Mouse (Mus musculus): Measurements from ENCODE around the gene Rab38. TPM values are rescaled to one million over a fixed set of nuclear protein-coding genes. Genes with fewer than 3 reads are reported as not detected.

Rab38 gene
- total RNA-seq (2022) = 1 to 10 TPM; 1.3 to 2.3 (median 2.1) TPM

DNA sequence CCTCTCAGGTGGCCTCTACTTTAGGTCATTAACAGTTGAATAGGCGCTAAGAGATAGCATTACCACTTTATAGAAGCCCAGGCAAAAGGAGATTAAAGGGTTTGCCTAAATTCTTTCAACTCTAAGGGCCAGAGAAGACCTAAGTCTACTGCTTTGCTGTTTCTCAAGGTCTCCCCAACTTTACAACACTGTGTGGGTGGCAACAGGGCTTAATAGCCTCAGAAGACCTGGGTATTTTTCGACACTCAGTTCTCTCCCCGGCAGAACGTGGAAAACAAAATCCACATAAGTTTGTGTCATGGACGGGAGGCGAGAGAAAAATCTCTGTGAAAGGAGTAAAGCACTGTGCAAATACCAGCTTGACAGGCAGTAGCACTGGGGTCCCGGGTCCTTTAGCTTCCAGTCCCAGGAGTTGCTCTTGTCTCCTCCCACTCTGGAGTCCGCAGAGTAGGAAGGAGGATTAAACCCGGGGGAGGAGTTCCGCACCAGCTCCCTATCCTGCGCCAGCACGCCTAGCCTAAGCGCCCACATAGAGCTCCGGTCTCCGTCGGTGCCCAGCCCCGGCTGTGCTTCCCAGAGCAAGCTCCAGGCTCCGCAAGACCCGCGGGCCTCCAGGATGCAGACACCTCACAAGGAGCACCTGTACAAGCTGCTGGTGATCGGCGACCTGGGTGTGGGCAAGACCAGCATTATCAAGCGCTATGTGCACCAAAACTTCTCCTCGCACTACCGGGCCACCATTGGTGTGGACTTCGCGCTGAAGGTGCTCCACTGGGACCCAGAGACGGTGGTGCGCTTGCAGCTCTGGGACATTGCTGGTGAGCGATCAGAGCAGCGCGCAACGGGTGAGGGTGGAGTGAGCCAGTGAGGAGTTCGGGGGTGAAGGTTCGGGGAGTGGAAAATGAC is at the start of gene Rab38:
TSS of gene Rab38 (plus strand) at position 488 of the 906 bp plus-strand sequence.
- peak in 1 of 2 experiments; percentile 23 for DNase-seq (ENCODE audit: low spot score in 2 of 2)

DNA sequence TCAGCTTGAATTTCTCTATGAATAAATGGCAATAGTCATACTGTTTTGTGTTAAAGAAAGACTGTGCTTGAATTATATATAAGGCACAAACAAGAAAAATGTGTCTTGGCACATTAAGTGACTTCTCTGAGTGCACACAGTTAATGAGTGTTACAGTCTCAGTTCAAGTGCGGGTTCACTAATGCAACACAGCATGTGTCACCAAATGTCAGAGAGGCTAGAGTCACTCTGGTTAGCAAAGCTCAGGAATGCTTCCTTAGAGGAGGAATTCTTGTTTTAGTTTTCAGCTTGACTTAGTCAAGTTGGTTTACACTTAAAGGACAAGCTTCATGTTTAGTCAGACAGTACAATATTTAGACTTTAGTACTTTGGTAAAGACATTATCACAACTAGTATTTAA is 35.5 kb upstream of the Rab38 start:
- no peak for DNase-seq (ENCODE audit: low spot score in 2 of 2)

DNA sequence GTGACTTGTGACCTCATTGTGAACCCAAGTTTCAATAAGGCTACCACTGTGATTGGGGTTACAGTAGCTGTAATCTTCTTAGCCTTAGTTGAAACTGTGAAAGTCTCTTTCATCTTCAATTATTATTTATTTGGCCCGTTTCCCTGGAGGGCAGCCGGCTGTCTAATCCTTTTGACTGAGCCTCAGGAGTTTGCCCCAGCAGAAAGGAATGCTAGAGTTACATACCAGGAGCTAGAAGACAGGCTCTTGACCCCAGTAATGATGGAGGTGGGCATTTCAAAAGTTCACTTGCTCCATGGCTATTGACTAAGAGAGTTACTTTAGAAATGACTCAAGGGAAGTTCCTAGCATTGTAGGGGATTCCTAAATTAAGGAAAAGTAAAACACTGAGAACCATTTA is 34.3 kb upstream of the Rab38 start:
- DNase-seq (ENCODE audit: low spot score in 2 of 2) = no peak

DNA sequence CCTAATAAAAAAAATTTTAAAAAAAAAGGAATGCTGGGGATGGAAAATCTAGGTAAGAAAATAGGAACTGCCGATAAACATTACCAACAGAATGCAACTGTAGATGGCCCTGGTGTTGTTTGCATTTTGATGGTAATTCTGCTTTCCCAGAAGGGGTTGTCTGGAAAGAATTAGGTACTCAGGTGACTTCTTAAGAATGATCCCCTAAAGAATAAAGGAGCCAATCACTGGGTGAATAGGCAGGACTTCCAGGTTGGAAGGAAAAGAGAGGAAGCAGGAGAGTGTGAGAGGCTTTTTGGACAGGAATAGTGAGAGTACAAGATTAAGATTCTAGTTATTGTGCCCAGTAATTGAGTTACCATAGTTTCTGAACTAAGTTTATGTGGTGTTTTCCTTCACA is 24.8 kb upstream of the Rab38 start:
- no peak for DNase-seq (ENCODE audit: low spot score in 2 of 2)

GRCm38 (mm10) chr7:88406466-88406865 is 23.6 kb upstream of the Rab38 start:
- DNase-seq (ENCODE audit: low spot score in 2 of 2) = no peak

DNA sequence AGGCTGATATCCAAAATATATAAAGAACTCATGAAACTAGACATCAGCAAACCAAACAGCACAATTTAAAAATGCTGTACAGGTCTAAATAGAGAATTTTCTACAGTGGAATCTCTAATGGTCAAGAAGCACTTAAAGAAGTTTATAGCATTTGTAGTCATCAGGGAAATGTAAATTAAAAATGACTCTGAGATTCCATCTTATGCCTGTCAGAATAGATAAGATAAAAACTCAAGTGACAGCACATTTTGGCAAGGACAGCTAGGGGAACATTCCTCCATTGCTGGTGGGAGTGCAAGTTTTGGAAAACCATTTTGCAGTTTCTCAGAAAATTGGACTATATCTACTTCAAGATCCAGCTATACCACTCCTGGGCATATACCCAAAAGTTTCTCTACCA is 8.3 kb upstream of the Rab38 start:
- no peak for DNase-seq (ENCODE audit: low spot score in 2 of 2)

GRCm38 (mm10) chr7:88423889-88424288 is 6.2 kb upstream of the Rab38 start:
- no peak for DNase-seq (ENCODE audit: low spot score in 2 of 2)

GRCm38 (mm10) chr7:88425744-88426143 is 4.3 kb upstream of the Rab38 start:
- DNase-seq (ENCODE audit: low spot score in 2 of 2) = no peak

DNA sequence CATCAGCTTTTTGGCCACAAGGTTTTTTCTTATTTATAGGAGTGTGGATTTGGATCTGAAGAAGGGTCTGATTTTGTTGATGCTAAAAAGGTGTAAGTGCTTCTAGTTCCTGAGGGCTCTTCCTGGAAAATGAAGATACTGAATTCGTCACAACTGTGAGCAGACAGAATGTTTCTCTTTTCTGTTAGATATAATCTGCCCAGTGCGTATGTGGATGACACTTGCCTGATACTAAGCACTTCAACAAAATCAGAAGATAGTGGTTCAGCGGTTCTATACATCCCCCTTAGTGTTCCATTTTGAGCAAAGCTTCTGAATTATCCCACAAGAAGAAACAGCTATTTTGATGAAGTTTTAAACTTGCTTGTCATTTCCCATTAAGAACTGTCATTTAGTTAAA is 2.6 kb upstream of the Rab38 start:
- no peak for DNase-seq (ENCODE audit: low spot score in 2 of 2)

GRCm38 (mm10) chr7:88430692-88431084 is 615 bp downstream of the Rab38 start:
- DNase-seq (ENCODE audit: low spot score in 2 of 2) = no peak

GRCm38 (mm10) chr7:88440301-88440700 is 10.2 kb downstream of the Rab38 start:
- DNase-seq (ENCODE audit: low spot score in 2 of 2) = no peak

- no peak for DNase-seq (ENCODE audit: low spot score in 2 of 2)
These were observed 12.6 kb downstream of the Rab38 start for GRCm38 (mm10) chr7:88442649-88443048.

- DNase-seq (ENCODE audit: low spot score in 2 of 2) = no peak
These were observed 13.4 kb downstream of the Rab38 start for GRCm38 (mm10) chr7:88443435-88443834.

GRCm38 (mm10) chr7:88445320-88445903 is 15.3 kb downstream of the Rab38 start:
- DNase-seq (ENCODE audit: low spot score in 2 of 2) = no peak

- no peak for DNase-seq (ENCODE audit: low spot score in 2 of 2)
These were observed 23.2 kb downstream of the Rab38 start for GRCm38 (mm10) chr7:88453234-88453633.

GRCm38 (mm10) chr7:88457827-88458226 is 27.8 kb downstream of the Rab38 start:
- DNase-seq (ENCODE audit: low spot score in 2 of 2) = no peak

- DNase-seq (ENCODE audit: low spot score in 2 of 2) = no peak
These were observed 37.7 kb downstream of the Rab38 start for GRCm38 (mm10) chr7:88467754-88468153.

DNA sequence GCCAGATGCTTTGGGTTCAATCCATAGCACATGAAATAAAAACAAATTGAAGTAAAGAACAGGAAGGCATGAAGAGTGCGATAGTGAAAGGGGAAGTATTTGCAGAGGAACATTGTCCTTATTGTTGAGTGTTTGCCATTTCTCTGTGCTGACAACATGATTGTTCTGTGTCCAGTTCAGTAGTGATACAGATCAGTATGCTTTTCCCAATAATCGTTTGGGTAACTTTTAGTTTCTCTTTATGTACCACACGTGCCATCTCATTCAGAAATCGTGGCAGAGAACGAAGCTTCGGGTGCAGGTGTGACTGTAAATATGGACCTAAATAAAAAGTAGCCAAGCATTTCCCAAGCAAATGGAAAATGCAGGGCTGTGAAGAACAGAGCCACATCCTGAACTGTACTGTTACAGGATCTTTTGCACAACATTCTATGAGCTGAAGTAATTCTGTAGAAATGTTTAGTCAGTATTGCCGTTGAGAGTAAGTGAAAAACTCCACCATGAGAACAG is 52.1 kb downstream of the Rab38 start:
- DNase-seq (ENCODE audit: low spot score in 2 of 2) = no peak

DNA sequence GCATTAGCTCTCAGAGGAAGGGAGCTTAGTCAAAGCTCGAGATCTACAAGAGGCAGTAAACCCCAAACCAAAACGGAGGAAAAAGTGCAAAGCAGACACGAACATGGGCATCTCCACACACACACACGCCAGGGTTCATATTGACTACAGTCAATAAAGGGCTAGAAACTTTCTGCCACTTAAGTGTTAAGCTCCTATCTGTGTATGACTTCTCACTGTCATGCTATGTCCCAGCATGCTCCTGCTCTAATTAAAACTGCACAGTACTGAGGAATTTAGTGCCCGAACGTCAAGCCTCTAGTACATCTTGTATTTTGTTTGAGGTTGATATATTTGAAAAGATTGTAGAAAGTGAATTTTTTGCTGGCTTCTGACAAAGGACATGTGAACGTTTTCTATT is 52.6 kb downstream of the Rab38 start:
- no peak for DNase-seq (ENCODE audit: low spot score in 2 of 2)

- DNase-seq (ENCODE audit: low spot score in 2 of 2) = no peak
These were observed 60.9 kb downstream of the Rab38 start for GRCm38 (mm10) chr7:88491020-88491419.

- no peak for DNase-seq (ENCODE audit: low spot score in 2 of 2)
These were observed 72.2 kb downstream of the Rab38 start for GRCm38 (mm10) chr7:88502217-88502817.

GRCm38 (mm10) chr7:88509748-88510147 is 79.7 kb downstream of the Rab38 start:
- no peak for DNase-seq (ENCODE audit: low spot score in 2 of 2)

Data from layer of hippocampus, adult 8-10 months (tissue).